Mouse (Mus musculus) heart, embryonic 12.5 days (tissue): ENCODE measurements around the gene Ptprn2. TPM values are rescaled to one million over a fixed set of nuclear protein-coding genes. Genes with fewer than 3 reads are reported as not detected.

Source experiments
- ATAC-seq: fragments of 200-750 bp; cut with Nextera tagmentation; 2 replicates; pipeline ENCODE4 v1.8.0; 2017; ENCODE audit warnings: moderate TSS enrichment, moderate library complexity; ENCODE audit not compliant: insufficient number of reproducible peaks, low FRiP score
- H3K27ac ChIP-seq: fragments of 300-500 bp; sonication (generic); 2 replicates; pipeline ENCODE4 v1.5.1; 2016; ENCODE audit warnings: mild to moderate bottlenecking, moderate library complexity; ENCODE audit not compliant: poor library complexity, severe bottlenecking
- H3K27me3 ChIP-seq: fragments of 300-500 bp; sonication (generic); replicated peaks from 2 replicates; pipeline ENCODE4 v1.6.1; 2016; ENCODE audit warnings: mild to moderate bottlenecking, moderate library complexity
- H3K36me3 ChIP-seq: fragments of 300-500 bp; sonication (generic); 2 replicates; pipeline ENCODE4 v1.6.1; 2016; ENCODE audit warnings: mild to moderate bottlenecking, moderate library complexity
- H3K4me1 ChIP-seq: fragments of 300-500 bp; sonication (generic); replicated peaks from 2 replicates; pipeline ENCODE4 v1.6.1; 2016; ENCODE audit warnings: mild to moderate bottlenecking
- H3K4me2 ChIP-seq: fragments of 300-500 bp; sonication (generic); 2 replicates; pipeline ENCODE4 v1.6.1; 2016; ENCODE audit warnings: mild to moderate bottlenecking, moderate library complexity
- H3K4me3 ChIP-seq: fragments of 300-500 bp; sonication (generic); 2 replicates; pipeline ENCODE4 v1.5.1; 2016; ENCODE audit warnings: mild to moderate bottlenecking
- H3K9ac ChIP-seq: fragments of 300-500 bp; sonication (generic); 2 replicates; pipeline ENCODE4 v1.6.1; 2016; ENCODE audit warnings: mild to moderate bottlenecking, moderate library complexity
- H3K9me3 ChIP-seq: fragments of 300-500 bp; sonication (generic); replicated peaks from 2 replicates; pipeline ENCODE4 v1.6.1; 2016; ENCODE audit warnings: mild to moderate bottlenecking, moderate library complexity
- WGBS: fragments of 180-500 bp; shearing (Covaris S2); methylation state at CpG from one replicate; pipeline ENCODE4 v1.1.7; 2016; 5-methylcytosine and 5-hydroxymethylcytosine counted together
- polyA plus RNA-seq: library from polyadenylated mRNA; unstranded; fragments of >200 nt; fragmentation: Nextera tagmentation; extraction: Ambion mirVana; gene quantifications from 2 replicates; pipeline ENCODE4 v1.2.1, GENCODE M21; 2016

The Ptprn2 gene
- polyA plus RNA-seq, 1 experiment from 2014 or later, result 0.05 TPM

- H3K9ac ChIP-seq, result no peak overlapping the region
Measured at GRCm38 (mm10) chr12:116948151-116948928, 462.8 kb downstream of the Ptprn2 start.

GRCm38 (mm10) chr12:116949726-116950125 is 464.2 kb downstream of the Ptprn2 start:
- Histone ChIP-seq H3K4me1 (no peaks in the 10 kb centered on the region), H3K4me2 (no peak overlapping the region), H3K4me3 (no peak overlapping the region), H3K36me3 (no peaks in the 10 kb centered on the region), H3K9me3 (no peaks in the 10 kb centered on the region), H3K27ac (no peak overlapping the region), H3K27me3 (no peaks in the 10 kb centered on the region), H3K9ac (no peak overlapping the region)
- ATAC-seq, result no peak
- WGBS, result 69% methylated on average over 3 of the region's 3 CpGs

More at GRCm38 (mm10) chr12:116948151-116948928, 462.8 kb downstream of the Ptprn2 start:
- Histone ChIP-seq H3K27ac (no peak overlapping the region), H3K4me1 (no peaks in the 10 kb centered on the region), H3K27me3 (no peaks in the 10 kb centered on the region), H3K4me2 (no peak overlapping the region), H3K9me3 (no peaks in the 10 kb centered on the region), H3K4me3 (no peak overlapping the region), H3K36me3 (no peaks in the 10 kb centered on the region)
- ATAC-seq, result no peak
- WGBS, result 80% methylated on average over 4 of the region's 4 CpGs

- ATAC-seq, result no peak
- H3K9me3 ChIP-seq, result no peaks in the 10 kb centered on the region
- H3K27me3 ChIP-seq, result no peaks in the 10 kb centered on the region
- no peak overlapping the region for H3K27ac ChIP-seq
- H3K9ac ChIP-seq, result no peak overlapping the region
- no peak overlapping the region for H3K4me3 ChIP-seq
- H3K4me1 ChIP-seq, result 0 out of 2 replicates have a peak, but pooled peaks cover 3% of the 10 kb centered on the region
- no peak overlapping the region for H3K4me2 ChIP-seq
- WGBS, result 68% methylated on average over 13 of the region's 13 CpGs
- no peaks in the 10 kb centered on the region for H3K36me3 ChIP-seq
Measured at GRCm38 (mm10) chr12:116952452-116953205, 467.1 kb downstream of the Ptprn2 start.

- no peak for ATAC-seq
- H3K9me3 ChIP-seq, result no peaks in the 10 kb centered on the region
- H3K4me2 ChIP-seq, result no peak overlapping the region
- H3K36me3 ChIP-seq, result no peaks in the 10 kb centered on the region
- no peak overlapping the region for H3K9ac ChIP-seq
- 0 out of 2 replicates have a peak, but pooled peaks cover 3% of the 10 kb centered on the region for H3K4me1 ChIP-seq
- 72% methylated on average over 2 of the region's 2 CpGs for WGBS
- H3K27me3 ChIP-seq, result no peaks in the 10 kb centered on the region
- H3K27ac ChIP-seq, result no peak overlapping the region
- no peak overlapping the region for H3K4me3 ChIP-seq
Measured at GRCm38 (mm10) chr12:116959164-116959563, 473.6 kb downstream of the Ptprn2 start.

DNA sequence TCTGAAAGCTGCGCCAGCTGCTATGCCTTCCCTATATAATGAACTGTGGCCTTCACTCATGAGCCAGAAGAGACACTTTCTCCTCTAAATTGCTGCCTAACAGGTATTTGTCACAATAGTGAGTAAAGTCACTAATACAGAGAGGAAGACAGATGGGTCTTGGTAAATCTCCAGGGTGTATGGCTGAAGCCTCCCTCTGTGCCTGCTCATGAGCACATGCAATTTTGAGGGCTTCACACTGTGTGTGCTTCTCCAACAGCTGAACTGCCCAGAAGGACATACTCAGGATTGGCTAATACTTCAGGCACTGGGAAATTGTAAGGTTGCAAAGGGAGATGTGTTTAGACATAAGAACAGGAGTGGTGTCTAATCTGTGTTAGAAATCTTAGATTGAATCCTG is 478.4 kb downstream of the Ptprn2 start:
- ATAC-seq, result no peak
- no peaks in the 10 kb centered on the region for H3K9me3 ChIP-seq
- WGBS, result 80% methylated on average over 1 of the region's 1 CpGs

DNA sequence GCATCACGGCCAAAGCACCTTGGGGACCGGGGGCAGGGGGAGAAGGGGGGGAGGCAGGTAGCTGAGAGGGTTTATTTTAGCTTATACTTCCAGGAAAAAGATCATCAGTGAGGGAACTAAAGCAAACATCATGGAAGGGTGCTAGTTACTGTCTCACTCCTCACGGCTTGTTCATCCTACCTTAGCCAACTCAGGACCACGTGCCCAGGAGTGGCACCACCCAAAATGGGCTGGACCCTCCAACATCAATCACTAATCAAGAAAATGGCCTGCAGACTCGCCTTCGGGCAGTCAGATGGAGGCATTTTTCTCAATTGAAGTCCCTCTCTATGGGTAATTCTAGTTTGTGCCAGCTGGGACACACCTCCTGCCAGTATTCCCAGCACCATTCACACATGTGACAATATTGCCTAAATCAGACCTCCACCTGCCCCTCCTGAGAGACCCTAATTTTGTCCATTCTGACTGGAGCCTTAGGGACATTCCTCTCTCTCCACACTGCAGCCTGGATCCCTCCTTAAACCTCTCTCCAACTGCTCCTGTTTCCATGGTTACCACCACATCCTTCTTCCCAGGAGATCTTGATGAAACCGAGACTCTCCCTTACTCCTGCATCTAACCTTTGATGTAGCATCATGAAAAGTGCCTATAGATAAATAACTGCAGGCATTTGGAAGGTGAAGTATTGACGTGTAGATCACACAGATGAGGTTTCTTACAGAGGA is 482.9 kb downstream of the Ptprn2 start:
- H3K9me3 ChIP-seq, result no peaks in the 10 kb centered on the region
- no peak for ATAC-seq
- WGBS, result 60% methylated on average over 8 of the region's 8 CpGs
- no peak overlapping the region for H3K4me3 ChIP-seq
- H3K27me3 ChIP-seq, result no peaks in the 10 kb centered on the region
- no peak overlapping the region for H3K27ac ChIP-seq
- no peaks in the 10 kb centered on the region for H3K36me3 ChIP-seq
- no peak overlapping the region for H3K4me2 ChIP-seq
- H3K4me1 ChIP-seq, result no peaks in the 10 kb centered on the region
- H3K9ac ChIP-seq, result no peak overlapping the region

More for the DNA sequence above, 478.4 kb downstream of the Ptprn2 start:
- H3K4me1 ChIP-seq, result no peaks in the 10 kb centered on the region
- H3K9ac ChIP-seq, result no peak overlapping the region
- H3K4me2 ChIP-seq, result no peak overlapping the region
- H3K36me3 ChIP-seq, result no peaks in the 10 kb centered on the region
- no peak overlapping the region for H3K27ac ChIP-seq
- no peaks in the 10 kb centered on the region for H3K27me3 ChIP-seq
- H3K4me3 ChIP-seq, result no peak overlapping the region

DNA sequence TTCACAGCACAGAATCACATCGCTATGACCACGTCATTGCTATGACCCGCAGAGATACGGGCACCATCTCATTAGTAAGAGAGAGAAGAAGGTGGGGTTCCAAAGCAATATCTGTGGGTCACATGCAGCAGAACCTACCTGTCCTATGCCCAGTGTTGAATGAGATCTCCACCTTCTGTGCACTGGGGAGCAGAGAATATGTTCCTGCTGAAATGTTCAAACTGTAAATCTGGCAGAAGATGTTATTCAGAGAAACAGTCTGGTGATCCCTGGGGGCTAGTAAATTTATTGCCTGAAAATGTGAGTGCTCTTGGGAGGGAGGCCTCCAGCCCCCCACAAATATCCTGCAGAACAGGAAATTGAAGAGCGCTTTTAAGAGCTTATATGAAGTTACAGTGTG is 490.0 kb downstream of the Ptprn2 start:
- H3K36me3 ChIP-seq, result no peaks in the 10 kb centered on the region

DNA sequence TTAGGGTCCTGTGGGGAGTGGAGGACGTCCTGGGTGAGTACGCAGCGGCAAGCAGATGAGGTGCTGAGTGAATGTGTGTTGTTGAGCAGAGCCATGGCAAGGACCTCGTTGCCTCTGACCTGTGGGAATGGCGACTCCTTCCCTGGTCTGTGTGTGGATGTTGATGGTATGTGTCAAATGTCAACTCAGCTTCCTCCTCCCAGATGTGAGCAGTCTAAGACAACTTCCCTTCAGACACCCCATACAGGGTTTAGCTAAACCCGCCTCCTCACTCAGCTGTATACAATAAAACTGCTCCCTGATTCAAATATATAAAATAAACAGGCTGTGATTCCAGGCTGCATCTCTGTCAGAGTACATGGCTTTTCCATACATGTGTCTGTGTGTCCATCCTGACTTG is 491.5 kb downstream of the Ptprn2 start:
- Histone ChIP-seq H3K4me3 (no peak overlapping the region), H3K9ac (no peak overlapping the region), H3K36me3 (no peaks in the 10 kb centered on the region), H3K4me1 (no peaks in the 10 kb centered on the region), H3K27ac (no peak overlapping the region), H3K9me3 (no peaks in the 10 kb centered on the region), H3K27me3 (no peaks in the 10 kb centered on the region), H3K4me2 (no peak overlapping the region)
- 44% methylated on average over 6 of the region's 6 CpGs for WGBS
- no peak for ATAC-seq

More for the DNA sequence above, 490.0 kb downstream of the Ptprn2 start:
- no peaks in the 10 kb centered on the region for H3K9me3 ChIP-seq
- H3K4me2 ChIP-seq, result no peak overlapping the region
- H3K27me3 ChIP-seq, result no peaks in the 10 kb centered on the region
- no peak for ATAC-seq
- H3K27ac ChIP-seq, result no peak overlapping the region
- 83% methylated on average over 5 of the region's 5 CpGs for WGBS
- H3K4me1 ChIP-seq, result no peaks in the 10 kb centered on the region
- no peak overlapping the region for H3K9ac ChIP-seq
- H3K4me3 ChIP-seq, result no peak overlapping the region

DNA sequence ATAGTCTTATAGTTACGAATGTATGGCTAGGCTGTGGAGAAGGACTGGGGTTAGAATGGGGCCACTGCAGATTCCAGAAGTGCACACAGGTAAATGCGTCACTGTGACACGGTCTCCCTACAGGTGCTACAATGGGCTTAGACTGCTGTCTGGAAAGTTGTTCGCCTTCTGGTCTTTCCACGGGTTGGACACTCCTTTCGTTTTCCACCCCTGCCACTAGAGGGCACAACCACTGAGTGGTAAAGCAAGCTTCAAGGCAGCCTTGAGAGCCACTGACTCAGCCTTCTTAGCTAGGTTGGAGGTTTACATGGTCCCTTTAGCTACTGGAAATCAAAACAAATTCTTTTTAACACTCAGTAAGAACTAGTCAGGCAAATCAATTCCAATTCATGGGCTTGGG is 492.7 kb downstream of the Ptprn2 start:
- ATAC-seq, result no peak
- H3K9me3 ChIP-seq, result no peaks in the 10 kb centered on the region
- no peaks in the 10 kb centered on the region for H3K36me3 ChIP-seq
- no peak overlapping the region for H3K27ac ChIP-seq
- H3K4me2 ChIP-seq, result no peak overlapping the region
- H3K4me1 ChIP-seq, result no peaks in the 10 kb centered on the region
- no peak overlapping the region for H3K9ac ChIP-seq
- H3K4me3 ChIP-seq, result no peak overlapping the region
- H3K27me3 ChIP-seq, result no peaks in the 10 kb centered on the region
- WGBS, result 88% methylated on average over 6 of the region's 6 CpGs

DNA sequence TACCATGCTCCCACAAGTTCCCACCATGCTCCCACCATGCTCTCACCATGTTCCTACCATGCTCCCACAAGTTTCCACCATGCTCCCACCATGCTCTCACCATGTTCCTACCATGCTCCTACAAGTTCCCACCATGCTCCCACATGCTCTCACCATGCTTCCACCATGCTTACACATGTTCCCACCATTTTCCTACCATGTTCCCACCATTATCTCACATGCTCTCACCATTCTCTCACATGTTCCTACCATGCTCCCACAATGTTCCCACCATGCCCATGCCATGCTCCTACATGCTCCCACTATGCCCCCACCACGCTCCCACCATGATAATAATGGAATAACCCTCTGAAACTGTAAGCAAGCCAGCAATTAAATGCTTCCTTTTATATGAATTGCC is 495.8 kb downstream of the Ptprn2 start:
- ATAC-seq, result no peak
- WGBS, result 76% methylated on average over 1 of the region's 1 CpGs
- Histone ChIP-seq H3K27me3 (no peaks in the 10 kb centered on the region), H3K4me1 (no peaks in the 10 kb centered on the region), H3K4me3 (no peak overlapping the region), H3K36me3 (no peaks in the 10 kb centered on the region), H3K4me2 (no peak overlapping the region), H3K9ac (no peak overlapping the region), H3K27ac (no peak overlapping the region), H3K9me3 (no peaks in the 10 kb centered on the region)

DNA sequence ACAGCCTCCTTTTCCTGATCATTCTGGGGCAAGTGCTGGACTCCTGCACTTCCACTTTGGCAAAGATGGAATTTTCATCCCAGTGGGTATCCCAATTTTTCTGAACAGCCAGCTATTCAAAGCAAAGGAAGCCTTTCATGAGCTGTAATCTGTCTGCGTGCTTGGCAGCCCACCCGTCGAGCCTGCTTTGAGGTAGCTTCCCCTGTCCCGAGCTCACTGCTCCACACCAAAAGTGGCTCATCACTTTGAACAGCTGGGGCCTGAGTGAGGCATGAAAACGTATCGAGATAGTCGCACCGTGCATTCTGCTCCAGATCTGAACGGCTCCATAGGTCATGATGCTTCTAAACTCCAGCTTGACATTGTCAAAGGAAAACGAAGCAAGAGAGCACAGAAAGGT is 503.6 kb downstream of the Ptprn2 start:
- no peak overlapping the region for H3K4me3 ChIP-seq
- no peaks in the 10 kb centered on the region for H3K4me1 ChIP-seq
- H3K9ac ChIP-seq, result no peak overlapping the region
- H3K27me3 ChIP-seq, result no peaks in the 10 kb centered on the region
- no peak for ATAC-seq
- no peaks in the 10 kb centered on the region for H3K36me3 ChIP-seq
- no peak overlapping the region for H3K27ac ChIP-seq
- WGBS, result 67% methylated on average over 10 of the region's 10 CpGs
- H3K4me2 ChIP-seq, result no peak overlapping the region
- peaks cover 6% of the 10 kb centered on the region; the same call in 1 of the 2 replicates for H3K9me3 ChIP-seq
